Mouse (Mus musculus) myocyte (in vitro differentiated cells): ENCODE measurements at regions not wholly inside any gene's neighbourhood (a gene's known extent, or its start where the extent isn't known, plus 50 kb on each side); places are given as distances from the start of the nearest gene placed in this dataset.

ENCODE experiments used
- H3K27me3 ChIP-seq: one replicate; pipeline ENCODE4 v1.6.1; 2011; ENCODE audit not compliant: control insufficient read depth, insufficient read depth, insufficient read length
- H3K36me3 ChIP-seq: one replicate; pipeline ENCODE4 v1.6.1; 2011; ENCODE audit not compliant: control insufficient read depth, insufficient read depth
- H3K4me2 ChIP-seq: one replicate; pipeline ENCODE4 v1.6.1; 2011; ENCODE audit warnings: low read depth, control low read depth
- H3K4me3 ChIP-seq: one replicate; pipeline ENCODE4 v1.5.1; 2011; ENCODE audit warnings: mild to moderate bottlenecking, control low read depth, moderate library complexity
- H3K79me2 ChIP-seq: one replicate; pipeline ENCODE4 v1.6.1; 2011; ENCODE audit not compliant: control insufficient read depth, insufficient read depth
- H3ac ChIP-seq: one replicate; pipeline ENCODE4 v1.6.1; 2011; ENCODE audit not compliant: control insufficient read depth, insufficient read length
- CEBPB ChIP-seq: IDR thresholded peaks from 2 replicates; pipeline ENCODE4 v1.6.1; 2011; ENCODE audit warnings: mild to moderate bottlenecking, moderate library complexity; ENCODE audit not compliant: poor library complexity, insufficient read depth, severe bottlenecking
- E2F4 ChIP-seq: IDR thresholded peaks from one replicate; pipeline ENCODE4 v1.6.1; 2011; ENCODE audit warnings: mild to moderate bottlenecking, control low read depth, moderate library complexity; ENCODE audit not compliant: insufficient read depth
- MAX ChIP-seq: IDR thresholded peaks from one replicate; pipeline ENCODE4 v1.6.1; 2011; ENCODE audit warnings: low read depth, mild to moderate bottlenecking, control low read depth
- MYOD1 ChIP-seq, 3 experiments: IDR thresholded peaks; one replicate each; pipeline ENCODE4 v1.6.1; 2011; ENCODE audit warnings: control low read depth in 2 of 3, low read depth in 2 of 3, mild to moderate bottlenecking in 2 of 3, moderate library complexity in 1 of 3; ENCODE audit not compliant: insufficient read length in 2 of 3, control insufficient read depth in 1 of 3
- MYOG ChIP-seq, 3 experiments: IDR thresholded peaks; one replicate each; pipeline ENCODE4 v1.6.1; 2011; ENCODE audit warnings: control low read depth in 2 of 3, low read depth in 2 of 3, mild to moderate bottlenecking in 2 of 3; ENCODE audit not compliant: insufficient read length in 2 of 3, control insufficient read depth in 1 of 3, insufficient read depth in 1 of 3
- POLR2A ChIP-seq: IDR thresholded peaks from one replicate; pipeline ENCODE4 v1.6.1; 2011; ENCODE audit warnings: low read depth, mild to moderate bottlenecking, control low read depth, moderate library complexity; ENCODE audit not compliant: insufficient read length
- POLR2AphosphoS2 ChIP-seq: IDR thresholded peaks from one replicate; pipeline ENCODE4 v1.6.1; 2011; ENCODE audit warnings: low read depth, control low read depth; ENCODE audit not compliant: insufficient read length
- REST ChIP-seq: IDR thresholded peaks from one replicate; pipeline ENCODE4 v1.6.1; 2011; ENCODE audit warnings: mild to moderate bottlenecking, control low read depth, moderate library complexity; ENCODE audit not compliant: insufficient read depth, insufficient read length
- SRF ChIP-seq: IDR thresholded peaks from one replicate; pipeline ENCODE4 v1.6.1; 2011; ENCODE audit warnings: low read depth; ENCODE audit not compliant: control insufficient read depth, insufficient read length
- TCF12 ChIP-seq: IDR thresholded peaks from one replicate; pipeline ENCODE4 v1.6.1; 2011; ENCODE audit warnings: mild to moderate bottlenecking, control low read depth; ENCODE audit not compliant: poor library complexity, insufficient read depth, severe bottlenecking
- TCF3 ChIP-seq: IDR thresholded peaks from one replicate; pipeline ENCODE4 v1.6.1; 2011; ENCODE audit warnings: low read depth, control low read depth; ENCODE audit not compliant: insufficient read length
- USF1 ChIP-seq: IDR thresholded peaks from one replicate; pipeline ENCODE4 v1.6.1; 2011; ENCODE audit warnings: low read depth, mild to moderate bottlenecking, control low read depth, moderate library complexity

- no peaks in the 10 kb centered on the region for H3K79me2 ChIP-seq
- H3K4me3 ChIP-seq = no peak overlapping the region
- no peak overlapping the region for H3K4me2 ChIP-seq
- no peaks in the 10 kb centered on the region for H3K27me3 ChIP-seq
- no peak overlapping the region for H3ac ChIP-seq
- H3K36me3 ChIP-seq = no peaks in the 10 kb centered on the region
- TF ChIP-seq MAX (no peak), USF1 (no peak), REST (no peak), MYOG (IDR thresholded peaks at IDR 0.05; ENCODE audit: control insufficient read depth in 1 of 3, insufficient read depth in 1 of 3, insufficient read length in 2 of 3, low read depth in 2 of 3) (no peak), TCF12 (no peak), CEBPB (no peak), E2F4 (no peak), POLR2A (no peak), POLR2AphosphoS2 (no peak), TCF3 (no peak), MYOD1 (IDR thresholded peaks at IDR 0.05; ENCODE audit: control insufficient read depth in 1 of 3, insufficient read length in 2 of 3, low read depth in 2 of 3) (no peak), SRF (no peak)
These were observed 184.2 kb downstream of the Foxo1 start for GRCm38 (mm10) chr3:52452345-52452744.

DNA sequence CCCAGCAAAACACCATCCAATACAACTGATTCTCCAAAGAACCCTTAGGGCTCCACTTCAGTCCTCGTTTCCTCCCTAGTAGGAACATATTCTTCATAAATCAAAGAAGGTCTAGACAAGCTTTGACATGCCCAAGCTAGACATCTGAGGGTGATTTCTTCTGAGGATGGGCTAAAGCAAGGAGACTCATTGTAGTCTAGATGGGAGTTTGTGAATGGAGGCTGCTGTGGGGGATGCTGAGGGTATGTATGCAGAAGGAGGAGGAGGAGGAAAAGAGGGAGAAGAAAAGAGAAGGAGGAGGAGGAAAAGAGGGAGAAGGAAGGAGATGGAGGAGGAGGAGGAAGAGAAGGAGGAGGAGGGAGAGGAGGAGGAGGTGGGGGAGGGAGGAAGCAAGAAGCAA lies 178.9 kb downstream of the Foxo1 start:
- Histone ChIP-seq H3K27me3 (no peaks in the 10 kb centered on the region), H3ac (no peak overlapping the region), H3K4me3 (no peak overlapping the region), H3K79me2 (no peaks in the 10 kb centered on the region), H3K36me3 (no peaks in the 10 kb centered on the region), H3K4me2 (no peak overlapping the region)
- no peak for TF ChIP-seq REST
- TF ChIP-seq TCF3 = no peak
- no peak for TF ChIP-seq MYOD1 (IDR thresholded peaks at IDR 0.05; ENCODE audit: control insufficient read depth in 1 of 3, insufficient read length in 2 of 3, low read depth in 2 of 3)
- TF ChIP-seq TCF12 = no peak
- TF ChIP-seq MAX = no peak
- TF ChIP-seq POLR2AphosphoS2 = no peak
- TF ChIP-seq E2F4 = no peak

GRCm38 (mm10) chr3:52446500-52446899 lies 178.4 kb downstream of the Foxo1 start:
- no peak for TF ChIP-seq SRF
- TF ChIP-seq REST = no peak
- TF ChIP-seq MAX = no peak
- TF ChIP-seq TCF3 = no peak
- no peak for TF ChIP-seq POLR2AphosphoS2
- TF ChIP-seq E2F4 = no peak
- TF ChIP-seq MYOD1 (IDR thresholded peaks at IDR 0.05; ENCODE audit: control insufficient read depth in 1 of 3, insufficient read length in 2 of 3, low read depth in 2 of 3) = no peak
- no peak for TF ChIP-seq MYOG (IDR thresholded peaks at IDR 0.05; ENCODE audit: control insufficient read depth in 1 of 3, insufficient read depth in 1 of 3, insufficient read length in 2 of 3, low read depth in 2 of 3)
- no peak for TF ChIP-seq CEBPB
- no peak for TF ChIP-seq TCF12
- TF ChIP-seq USF1 = no peak
- no peak for TF ChIP-seq POLR2A
- Histone ChIP-seq H3K27me3 (no peaks in the 10 kb centered on the region), H3ac (no peak overlapping the region), H3K4me2 (no peak overlapping the region), H3K4me3 (no peak overlapping the region), H3K79me2 (no peaks in the 10 kb centered on the region), H3K36me3 (no peaks in the 10 kb centered on the region)

DNA sequence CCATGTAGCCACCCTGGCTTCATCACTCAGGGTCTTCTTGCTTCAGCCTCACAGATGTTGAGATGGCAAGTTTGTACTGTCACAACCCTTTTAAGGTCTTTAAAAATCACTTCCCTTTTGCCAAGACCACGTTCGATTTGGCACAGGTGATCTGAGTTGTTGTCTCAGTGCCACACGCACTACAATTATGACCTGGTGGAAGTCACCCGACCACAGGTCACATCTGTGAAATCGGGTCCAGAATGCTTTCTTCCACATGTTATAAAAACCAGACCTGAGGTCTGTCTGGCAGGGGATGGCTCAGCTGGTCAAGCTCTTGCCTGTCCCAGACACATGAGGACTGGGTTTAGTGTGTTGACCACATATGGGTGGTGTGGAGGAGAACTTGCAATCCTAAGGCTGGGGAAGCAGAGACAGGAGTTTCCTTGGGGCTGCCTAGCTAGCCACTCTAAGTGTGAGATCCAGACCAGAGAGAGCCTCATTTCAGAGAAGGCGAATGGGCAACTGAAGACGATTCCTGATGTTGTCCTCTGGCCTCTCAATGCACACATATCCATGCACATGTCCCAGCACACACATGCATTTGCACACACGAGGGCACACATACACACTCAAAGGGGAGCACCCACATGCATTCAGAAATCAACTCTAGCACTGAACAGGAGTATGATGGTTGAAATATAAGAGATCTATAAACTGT lies 176.4 kb downstream of the Foxo1 start:
- H3K4me2 ChIP-seq = no peak overlapping the region
- H3K4me3 ChIP-seq = no peak overlapping the region
- no peaks in the 10 kb centered on the region for H3K27me3 ChIP-seq
- H3K36me3 ChIP-seq = no peaks in the 10 kb centered on the region
- TF ChIP-seq REST = no peak
- TF ChIP-seq TCF12 = no peak
- no peak for TF ChIP-seq USF1
- TF ChIP-seq MAX = no peak
- TF ChIP-seq MYOD1 (IDR thresholded peaks at IDR 0.05; ENCODE audit: control insufficient read depth in 1 of 3, insufficient read length in 2 of 3, low read depth in 2 of 3) = no peak
- no peak overlapping the region for H3ac ChIP-seq
- H3K79me2 ChIP-seq = no peaks in the 10 kb centered on the region

GRCm38 (mm10) chr3:52443856-52444255 lies 175.7 kb downstream of the Foxo1 start:
- Histone ChIP-seq H3K4me2 (no peak overlapping the region), H3ac (no peak overlapping the region), H3K4me3 (no peak overlapping the region), H3K36me3 (no peaks in the 10 kb centered on the region), H3K79me2 (no peaks in the 10 kb centered on the region), H3K27me3 (no peaks in the 10 kb centered on the region)
- no peak for TF ChIP-seq REST
- peak in 2 of 3 experiments; percentile 44 to 66 for TF ChIP-seq MYOD1 (IDR thresholded peaks at IDR 0.05; ENCODE audit: control insufficient read depth in 1 of 3, insufficient read length in 2 of 3, low read depth in 2 of 3)
- no peak for TF ChIP-seq USF1
- no peak for TF ChIP-seq MAX
- TF ChIP-seq CEBPB = no peak
- peak in 2 of 3 experiments; percentile 56 to 67 for TF ChIP-seq MYOG (IDR thresholded peaks at IDR 0.05; ENCODE audit: control insufficient read depth in 1 of 3, insufficient read depth in 1 of 3, insufficient read length in 2 of 3, low read depth in 2 of 3)
- TF ChIP-seq E2F4 = no peak
- TF ChIP-seq TCF12 = no peak
